Mouse (Mus musculus) cortical plate, adult 2 months (tissue): Measurements from ENCODE around the gene Vnn3.

Experiments
- CTCF ChIP-seq: fragments of 200-500 bp; IDR thresholded peaks from 2 replicates; pipeline ENCODE4 v1.5.1; 2011; ENCODE audit warnings: mild to moderate bottlenecking, control low read depth, low read length; ENCODE audit not compliant: insufficient read depth; ENCODE audit errors: extremely low read depth
- POLR2A ChIP-seq: fragments of 200-500 bp; IDR thresholded peaks from 2 replicates; pipeline ENCODE4 v1.6.1; 2011; ENCODE audit warnings: mild to moderate bottlenecking, low read length, control low read depth; ENCODE audit not compliant: insufficient read depth; ENCODE audit errors: extremely low read depth

GRCm38 (mm10) chr10:23851228-23851912 lies at the start of gene Vnn3:
- TF ChIP-seq CTCF (no peak), POLR2A (no peak)
